Mouse (Mus musculus): ENCODE results near the gene Uchl5.

The Uchl5 gene

DNA sequence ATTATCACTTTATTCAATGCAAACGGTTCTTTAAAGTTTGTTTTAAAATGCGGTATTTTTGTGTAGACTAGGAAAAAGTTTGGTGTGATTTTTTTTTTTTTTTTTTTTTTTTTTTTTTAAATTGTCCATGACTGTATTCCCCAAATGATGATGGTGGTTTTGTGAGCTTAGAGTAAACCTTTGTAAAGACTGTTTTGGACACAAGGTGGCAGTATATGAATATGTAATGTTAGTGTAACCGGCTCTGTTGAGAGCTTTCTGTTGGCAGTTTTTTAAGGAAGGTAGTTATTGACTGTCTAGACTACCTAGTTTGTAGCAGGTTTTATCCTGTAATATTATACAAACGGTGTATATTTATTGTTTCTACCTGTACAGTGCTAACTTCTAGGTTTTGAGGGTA, 26.5 kb downstream of the Uchl5 start:
- DNase-seq (ENCODE audit: low spot score): peak; percentile 15

DNA sequence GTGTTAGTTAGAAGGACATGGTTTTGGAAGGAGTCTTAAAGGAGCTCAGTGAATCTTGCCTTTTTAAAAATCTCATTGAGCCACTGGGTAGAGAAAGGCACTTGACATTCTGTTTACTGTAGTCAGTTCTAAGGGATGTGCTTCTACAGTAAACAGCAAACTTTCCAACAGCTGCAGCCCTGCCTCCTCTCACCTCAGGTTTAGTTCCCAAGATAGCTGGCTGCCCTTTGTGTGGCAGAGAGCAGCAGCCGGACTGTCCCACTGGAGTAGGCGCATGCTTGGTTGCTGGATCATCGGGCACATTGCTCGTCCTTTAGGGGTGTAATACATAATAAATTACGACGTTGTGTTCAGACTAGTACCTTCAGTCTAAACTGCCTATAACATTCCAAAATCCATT, 32.0 kb downstream of the Uchl5 start:
- no peak for DNase-seq (ENCODE audit: low spot score)

DNA sequence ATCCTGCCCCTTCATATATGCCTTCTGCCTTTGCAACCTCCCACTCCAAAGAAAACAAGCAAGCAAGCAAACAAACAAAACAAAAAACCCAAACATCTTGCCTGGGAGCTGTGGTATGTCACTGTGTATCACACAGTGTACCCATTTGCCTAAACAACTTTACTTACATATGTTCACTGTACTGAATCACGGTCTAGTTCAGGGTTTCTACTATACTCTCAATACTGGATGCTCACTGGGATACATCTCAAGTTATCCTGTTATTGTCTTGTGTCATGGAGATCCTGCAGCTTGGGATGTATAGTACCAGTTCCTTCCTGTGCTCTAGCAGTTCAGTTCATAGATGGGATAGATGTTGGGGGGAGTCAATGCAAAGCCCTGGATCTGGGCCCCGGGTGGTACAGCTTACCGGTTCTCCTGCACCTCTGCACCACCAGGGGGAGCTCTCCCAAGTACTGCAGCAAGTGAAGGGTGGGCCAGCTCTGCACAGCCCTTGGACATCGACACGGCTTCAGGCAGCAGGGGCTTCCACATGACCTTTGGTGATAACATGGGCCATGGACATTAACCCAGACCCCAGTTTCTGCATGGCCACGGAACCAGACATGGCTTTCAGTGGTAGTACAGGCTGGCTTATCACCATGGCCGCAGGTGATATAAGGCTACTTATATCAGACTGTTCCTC, 36.7 kb downstream of the Uchl5 start:
- peak; percentile 72 for DNase-seq (ENCODE audit: low spot score)

DNA sequence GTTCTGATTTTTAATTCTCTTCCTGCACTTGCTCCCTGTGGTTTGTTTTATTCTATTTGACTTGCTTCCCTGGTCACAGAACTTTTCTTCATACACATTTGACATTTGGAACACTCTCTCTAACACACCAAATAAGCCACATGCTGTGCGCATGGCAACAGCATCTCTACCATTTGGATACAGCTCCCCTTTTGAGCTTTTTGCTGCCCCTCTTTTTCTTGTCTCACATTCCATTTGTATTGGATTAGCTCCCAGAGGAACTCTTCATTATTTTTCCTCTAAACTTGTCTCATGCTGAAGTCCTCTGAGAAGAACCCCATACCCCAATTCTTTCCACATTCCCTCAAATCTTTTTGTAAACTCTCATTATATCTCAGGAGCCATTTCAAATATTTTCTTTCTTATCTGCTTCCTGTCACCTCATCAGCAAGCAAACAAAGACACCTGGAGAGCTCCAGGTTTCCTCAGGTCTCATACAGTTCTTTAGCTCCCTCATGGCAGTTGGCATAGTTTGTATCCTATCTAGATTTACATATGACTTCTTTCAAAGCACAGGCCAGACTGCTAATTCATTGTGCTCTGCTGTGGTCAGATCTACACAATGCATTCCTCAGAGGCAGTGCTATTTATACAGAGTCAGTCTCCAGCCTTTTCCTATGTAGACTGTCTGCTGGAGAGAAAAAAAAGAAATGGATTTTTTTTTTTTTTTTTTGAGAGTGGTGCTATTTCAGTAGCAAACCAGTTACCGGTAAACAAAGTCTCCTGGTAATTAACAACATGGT, 43.2 kb downstream of the Uchl5 start:
- DNase-seq (ENCODE audit: low spot score): no peak

DNA sequence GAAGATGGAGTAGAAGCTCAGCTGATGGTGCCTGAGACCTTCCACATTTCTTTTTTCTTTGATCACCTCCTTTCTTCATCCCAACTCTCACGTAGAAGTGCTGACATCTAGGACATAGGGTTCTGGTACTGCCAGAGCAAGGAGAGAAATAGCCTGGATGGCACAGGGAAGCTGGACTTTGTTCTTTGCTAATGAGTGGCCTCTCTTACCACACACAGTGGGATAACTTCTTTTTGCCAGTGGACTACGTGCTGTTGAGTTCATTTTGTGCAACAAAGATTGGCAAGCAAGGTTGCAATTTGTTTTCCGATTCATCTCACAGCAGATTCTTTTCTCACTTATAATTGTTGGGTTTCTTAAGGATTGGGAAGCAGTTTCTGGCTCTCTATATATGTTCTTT, 45.6 kb downstream of the Uchl5 start:
- DNase-seq (ENCODE audit: low spot score): no peak

DNA sequence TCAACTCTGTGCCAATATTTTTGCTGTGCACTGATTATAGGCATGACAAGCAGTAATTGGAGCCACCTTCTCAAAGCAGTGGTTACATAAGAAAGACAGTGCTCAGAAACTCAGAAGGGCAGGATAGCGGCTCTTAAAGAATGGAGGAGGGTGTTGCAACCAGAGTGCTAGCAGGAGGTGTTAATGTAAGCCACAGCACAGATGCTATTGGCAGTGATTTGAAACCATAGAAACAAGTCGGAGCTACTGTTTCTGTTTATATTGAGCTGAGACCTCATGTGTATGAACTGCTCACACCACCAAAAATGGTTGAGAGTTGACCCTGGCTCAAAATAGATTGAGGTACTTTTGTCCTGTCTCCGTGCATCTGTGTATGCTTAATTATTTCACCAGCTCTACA, 53.6 kb downstream of the Uchl5 start:
- DNase-seq (ENCODE audit: low spot score): no peak

DNA sequence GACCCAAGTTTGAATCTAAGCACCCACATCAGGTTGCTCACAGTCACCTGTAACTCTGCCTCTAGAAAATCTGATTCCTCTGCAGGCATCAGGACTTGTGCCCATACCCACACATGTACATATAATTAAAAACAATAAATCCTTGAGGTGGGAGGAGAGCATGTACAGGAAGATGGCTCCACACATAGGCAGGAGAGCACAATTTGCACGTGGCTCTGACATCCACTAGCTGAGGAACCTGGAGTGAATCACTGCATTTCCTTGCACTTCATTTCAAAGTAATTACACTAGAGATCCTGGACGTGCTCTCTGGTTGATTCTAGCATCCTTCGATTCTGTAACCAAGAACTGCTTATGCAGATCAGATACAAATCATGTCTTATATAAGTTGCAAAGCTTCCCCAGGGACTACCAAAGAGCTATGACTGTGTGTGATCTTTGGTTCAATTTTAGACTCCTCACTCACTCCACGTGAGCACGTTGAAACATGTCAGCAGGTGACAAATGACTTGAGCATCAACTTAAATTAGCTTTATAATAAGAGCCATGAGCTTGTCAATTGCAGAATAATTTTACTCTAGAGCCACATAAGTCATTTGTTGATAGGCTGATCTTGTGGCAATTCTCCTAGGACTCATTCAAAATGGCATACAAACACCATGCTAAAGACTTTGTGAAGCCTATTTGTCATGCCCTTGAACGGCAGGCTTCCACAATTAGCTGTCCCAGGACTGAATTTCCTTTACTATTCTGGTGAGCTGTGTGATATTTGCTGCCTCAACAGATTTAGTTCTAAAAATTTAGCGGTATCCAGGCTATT, 59.5 kb downstream of the Uchl5 start:
- no peak for DNase-seq (ENCODE audit: low spot score)

DNA sequence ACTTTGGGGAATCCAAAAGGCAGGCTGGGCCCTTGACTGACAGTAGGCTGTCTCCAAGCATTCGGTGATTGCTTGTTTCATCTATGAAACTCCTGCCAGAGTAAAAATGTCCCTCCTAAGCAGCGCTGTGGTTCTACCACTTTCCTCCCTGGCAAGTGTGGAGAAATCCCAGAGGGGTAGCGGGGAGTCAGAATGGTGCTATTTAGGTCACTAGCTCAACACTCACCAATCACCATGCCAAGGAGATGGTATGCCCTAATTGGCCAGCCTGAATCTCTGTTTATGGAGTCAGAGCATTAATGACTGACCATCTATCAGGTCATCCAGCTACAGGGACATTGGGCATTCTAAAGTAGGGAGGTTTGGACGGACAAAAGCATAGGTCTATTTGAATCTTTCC, 60.6 kb downstream of the Uchl5 start:
- no peak for DNase-seq (ENCODE audit: low spot score)

DNA sequence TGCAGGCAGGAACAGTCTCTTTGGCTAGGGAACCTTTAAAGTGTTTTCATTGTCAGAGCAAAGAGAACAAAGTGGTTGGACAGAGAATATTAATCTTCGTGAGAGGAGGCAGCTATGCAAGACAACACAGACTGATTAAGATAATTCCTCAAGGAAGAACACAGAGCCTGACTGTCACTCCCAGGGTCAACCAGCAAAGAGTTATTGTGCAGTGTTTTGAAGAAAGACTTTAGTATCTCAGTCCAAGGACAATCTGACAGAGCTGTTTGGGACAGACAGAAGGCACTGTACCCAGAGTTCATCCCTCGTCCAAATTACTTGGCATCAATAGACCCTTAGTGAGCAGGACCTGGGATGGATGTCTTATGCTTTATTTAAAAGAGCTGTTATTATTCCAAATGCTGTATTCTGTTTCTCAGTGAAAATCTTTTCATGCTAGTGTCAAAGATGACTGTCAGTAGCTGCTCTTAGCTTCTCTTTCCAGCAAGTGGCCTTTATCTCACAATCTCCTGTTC, 61.9 kb downstream of the Uchl5 start:
- no peak for DNase-seq (ENCODE audit: low spot score)

DNA sequence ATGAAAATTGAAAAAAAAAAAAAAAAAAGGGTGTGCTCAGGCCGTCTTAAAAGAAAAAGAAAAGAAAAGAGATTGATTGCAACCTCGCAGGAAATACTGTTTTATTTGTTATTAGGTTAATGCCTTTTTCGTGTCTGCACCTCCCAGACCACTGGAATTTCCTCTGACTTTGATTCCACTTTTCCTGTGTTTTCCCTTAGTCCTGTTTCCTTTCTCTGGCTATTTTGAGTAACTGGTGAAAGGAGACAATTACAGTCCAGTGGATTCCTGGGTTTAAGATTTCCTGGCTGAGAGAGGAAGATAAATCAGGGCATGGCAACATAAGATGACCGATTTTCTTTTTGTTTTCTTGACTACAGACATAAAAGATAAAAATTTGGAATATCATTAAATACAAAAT, 75.3 kb downstream of the Uchl5 start:
- no peak for DNase-seq (ENCODE audit: low spot score)

DNA sequence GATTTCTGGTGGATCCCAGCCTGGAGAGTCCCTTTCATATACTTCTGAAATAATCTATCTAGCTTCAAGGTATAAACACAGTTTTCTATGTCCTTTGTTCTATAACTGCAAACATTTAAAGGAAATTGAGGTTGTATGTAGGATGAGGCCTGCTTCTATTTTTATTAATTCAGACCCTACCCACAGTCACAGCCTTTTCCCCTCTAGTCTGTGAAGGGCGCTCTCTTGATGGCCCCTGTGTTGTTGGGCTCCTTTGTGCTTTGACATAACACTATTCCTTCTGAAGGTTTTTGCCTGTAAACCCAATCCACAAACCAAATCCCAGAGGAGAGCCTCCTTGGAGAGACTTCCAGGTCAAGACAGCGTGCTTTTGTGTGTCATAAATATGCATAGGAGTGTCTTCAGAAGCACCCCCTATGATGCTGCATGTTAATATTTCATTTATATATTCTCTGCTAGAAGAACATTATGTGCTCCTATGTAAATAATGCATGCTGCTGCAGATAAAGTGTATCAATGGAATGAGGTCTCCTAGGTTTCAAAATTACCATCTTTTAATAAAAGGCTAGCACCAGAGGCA, 75.8 kb downstream of the Uchl5 start:
- DNase-seq (ENCODE audit: low spot score): no peak

DNA sequence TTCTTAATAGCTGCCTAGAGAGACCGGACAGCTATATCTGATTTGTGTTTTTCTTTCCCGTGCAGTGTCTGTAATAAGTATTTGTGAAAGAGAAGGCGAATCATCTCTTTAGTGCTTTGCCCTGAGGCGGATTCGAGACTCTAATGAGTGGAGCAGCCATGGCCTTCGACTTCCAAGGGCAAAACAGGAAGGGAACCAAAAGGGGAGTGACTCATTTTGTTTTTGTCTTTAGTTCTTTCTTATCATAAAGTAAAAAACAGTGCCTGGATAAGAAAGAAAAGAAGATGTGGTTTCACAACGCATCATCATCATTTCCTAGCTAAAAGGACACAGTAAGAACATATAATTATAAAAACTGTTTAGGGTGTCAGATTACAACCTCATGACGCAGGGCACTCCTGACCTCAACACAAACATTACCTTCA, 76.6 kb downstream of the Uchl5 start:
- no peak for DNase-seq (ENCODE audit: low spot score)

DNA sequence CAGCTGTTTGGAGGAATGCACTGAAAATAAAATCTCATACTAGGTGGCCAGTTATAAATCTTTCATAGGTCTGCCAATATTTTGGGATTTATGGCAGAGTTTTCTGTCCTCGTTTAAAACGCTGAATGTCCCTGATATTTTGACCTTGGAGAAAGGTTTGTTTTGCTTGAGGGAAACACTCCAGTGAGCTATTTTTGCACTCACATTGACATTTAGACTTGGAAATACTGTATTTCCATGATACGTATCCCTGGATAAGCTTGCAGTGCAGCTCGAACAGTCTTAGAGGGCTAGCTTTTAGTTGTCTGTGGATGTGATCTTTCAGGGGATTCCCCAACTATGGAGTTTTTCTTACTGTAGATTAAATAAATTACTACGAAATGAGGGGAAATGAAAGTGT, 78.6 kb downstream of the Uchl5 start:
- DNase-seq (ENCODE audit: low spot score): no peak

Measured in ovary, postnatal 14 days (tissue).